Mouse (Mus musculus): Measurements from ENCODE around the gene Adgrg5. TPM values are rescaled to one million over a fixed set of nuclear protein-coding genes. Genes with fewer than 3 reads are reported as not detected.

Adgrg5 gene
- polyA plus RNA-seq, 1 experiment from 2014 or later, result 2.8 TPM

DNA sequence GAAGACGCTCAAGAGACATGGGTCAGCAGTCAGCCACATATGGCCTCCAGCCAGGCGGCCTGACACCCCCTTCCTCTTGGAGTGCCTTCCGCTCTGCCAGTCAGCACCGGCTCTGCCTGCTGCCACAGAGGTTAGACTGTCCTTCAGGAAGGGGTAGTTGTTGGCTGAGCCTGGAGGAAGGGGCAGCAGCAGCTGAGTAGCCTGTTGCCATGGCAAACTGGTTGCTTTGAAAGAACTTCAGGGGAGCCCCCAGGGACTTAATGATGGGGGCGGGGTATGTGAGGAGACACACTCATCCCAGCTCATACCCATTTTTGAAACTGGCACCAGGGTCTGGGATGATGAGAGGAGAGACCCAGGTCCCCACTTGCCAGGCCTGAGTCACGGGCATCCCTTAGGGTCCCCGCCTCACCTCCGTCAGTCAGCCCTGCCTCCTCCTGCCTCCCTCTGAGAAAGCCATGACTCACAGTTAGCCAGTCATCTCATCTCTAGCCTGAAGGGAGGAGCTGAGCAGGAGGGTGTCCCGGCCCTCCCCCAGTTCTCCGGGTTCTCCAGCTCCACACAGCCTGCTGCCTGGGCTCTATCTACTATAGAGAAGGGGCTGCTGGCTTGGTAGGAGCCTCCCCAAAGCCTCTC is 60.5 kb downstream of the Adgrg5 start:
- no peaks in the 10 kb centered on the region for H3K27me3 ChIP-seq (replicated peaks; ENCODE audit: control insufficient read depth, insufficient read depth, low read length)
- 39% methylated on average over 10 of the region's 10 CpGs for WGBS
- ATAC-seq, result peak; percentile 61
- no peaks in the 10 kb centered on the region for H3K36me3 ChIP-seq (ENCODE audit: control insufficient read depth, insufficient read depth, low read length)
- peak overlapping the region; percentile 21; the same call in 1 of the 2 replicates for H3K9ac ChIP-seq (ENCODE audit: low read depth, low read length)
- no peaks in the 10 kb centered on the region for H3K9me3 ChIP-seq (ENCODE audit: control insufficient read depth, low read length)
- H3K4me1 ChIP-seq (ENCODE audit: control insufficient read depth, insufficient read depth, low read length), result peaks cover 43% of the 10 kb centered on the region
- no peak overlapping the region for H3K27ac ChIP-seq (ENCODE audit: low read length)
- no peak overlapping the region for H3K4me3 ChIP-seq (ENCODE audit: low read length)
- H3K4me2 ChIP-seq (ENCODE audit: low read depth, low read length), result no peak overlapping the region

DNA sequence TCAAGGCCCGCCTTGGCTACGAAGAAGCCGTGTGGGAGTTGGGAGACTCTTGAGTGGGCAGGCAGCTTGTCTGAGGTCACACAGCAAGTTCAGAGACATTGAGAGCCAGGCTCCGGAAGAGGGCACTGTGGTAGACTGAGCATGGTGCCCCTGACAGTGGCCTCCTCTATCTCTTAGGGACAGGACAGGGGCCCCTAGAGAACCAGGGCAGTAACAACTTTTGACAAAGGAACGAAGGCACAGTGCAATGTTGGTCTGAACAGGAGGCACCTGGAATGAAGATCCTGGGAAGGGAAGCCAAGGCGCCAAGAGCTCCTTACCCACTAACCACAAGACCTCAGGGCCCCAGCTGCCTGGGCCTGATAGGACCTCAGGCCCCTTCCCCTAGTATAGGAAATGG is 61.5 kb downstream of the Adgrg5 start:
- Histone ChIP-seq H3K9ac (ENCODE audit: low read depth, low read length) (peak overlapping the region; percentile 33; the same call in 1 of the 2 replicates), H3K4me2 (ENCODE audit: low read depth, low read length) (no peak overlapping the region), H3K4me1 (ENCODE audit: control insufficient read depth, insufficient read depth, low read length) (peaks cover 43% of the 10 kb centered on the region)

DNA sequence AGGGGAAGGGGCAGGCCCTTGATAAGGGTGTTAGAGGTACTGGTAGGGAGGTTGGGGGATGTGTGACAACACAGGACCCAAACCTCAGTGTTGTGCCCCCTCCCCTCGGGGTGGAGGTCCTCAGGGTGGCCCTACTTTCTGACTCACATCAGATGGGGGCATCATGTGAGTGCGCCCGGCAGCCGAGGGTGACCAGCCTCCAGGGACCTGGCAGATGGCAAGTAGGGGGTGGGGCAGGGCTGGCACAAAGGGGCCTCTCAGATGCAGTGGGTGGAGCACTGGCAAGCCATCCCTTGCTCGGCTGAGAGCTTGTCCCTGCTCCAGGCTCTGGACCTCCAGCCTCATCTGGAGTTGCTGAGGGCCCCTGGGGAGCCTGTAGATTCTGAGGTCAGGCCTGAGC is 63.2 kb downstream of the Adgrg5 start:
- WGBS, result 47% methylated on average over 5 of the region's 5 CpGs
- Histone ChIP-seq H3K36me3 (ENCODE audit: control insufficient read depth, insufficient read depth, low read length) (no peaks in the 10 kb centered on the region), H3K9me3 (ENCODE audit: control insufficient read depth, low read length) (no peaks in the 10 kb centered on the region), H3K27ac (ENCODE audit: low read length) (peak overlapping the region; percentile 8; the same call in 1 of the 2 replicates), H3K27me3 (replicated peaks; ENCODE audit: control insufficient read depth, insufficient read depth, low read length) (no peaks in the 10 kb centered on the region), H3K4me3 (ENCODE audit: low read length) (no peak overlapping the region), H3K4me1 (ENCODE audit: control insufficient read depth, insufficient read depth, low read length) (peaks cover 42% of the 10 kb centered on the region), H3K9ac (ENCODE audit: low read depth, low read length) (no peak overlapping the region), H3K4me2 (ENCODE audit: low read depth, low read length) (no peak overlapping the region)
- ATAC-seq, result no peak

More for the DNA sequence above, 61.5 kb downstream of the Adgrg5 start:
- Histone ChIP-seq H3K27ac (ENCODE audit: low read length) (no peak overlapping the region), H3K27me3 (replicated peaks; ENCODE audit: control insufficient read depth, insufficient read depth, low read length) (no peaks in the 10 kb centered on the region), H3K4me3 (ENCODE audit: low read length) (no peak overlapping the region), H3K9me3 (ENCODE audit: control insufficient read depth, low read length) (no peaks in the 10 kb centered on the region), H3K36me3 (ENCODE audit: control insufficient read depth, insufficient read depth, low read length) (no peaks in the 10 kb centered on the region)
- peak; percentile 49 for ATAC-seq
- 78% methylated on average over 6 of the region's 6 CpGs for WGBS

DNA sequence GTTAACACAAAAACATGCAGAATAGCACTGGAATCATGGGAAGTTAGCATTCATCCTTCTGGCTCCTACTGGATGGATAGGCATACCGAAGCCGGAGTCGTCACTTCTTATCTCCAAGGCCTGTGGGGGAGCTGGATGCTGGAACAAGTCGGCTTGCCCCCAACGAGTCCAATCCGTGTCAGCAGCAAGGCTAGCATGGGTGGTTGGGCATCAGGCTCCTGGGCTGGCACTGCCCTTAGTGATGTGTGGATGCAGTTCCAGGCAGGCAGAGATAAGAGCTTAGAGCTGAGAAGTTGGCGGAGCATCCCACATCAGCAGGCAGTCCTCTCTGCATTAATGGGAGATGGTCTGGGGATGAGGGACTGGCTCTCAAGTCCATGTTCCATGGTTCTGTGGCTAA is 64.1 kb downstream of the Adgrg5 start:
- Histone ChIP-seq H3K4me2 (ENCODE audit: low read depth, low read length) (no peak overlapping the region), H3K27me3 (replicated peaks; ENCODE audit: control insufficient read depth, insufficient read depth, low read length) (no peaks in the 10 kb centered on the region), H3K4me1 (ENCODE audit: control insufficient read depth, insufficient read depth, low read length) (peaks cover 50% of the 10 kb centered on the region), H3K36me3 (ENCODE audit: control insufficient read depth, insufficient read depth, low read length) (no peaks in the 10 kb centered on the region), H3K9ac (ENCODE audit: low read depth, low read length) (no peak overlapping the region), H3K27ac (ENCODE audit: low read length) (no peak overlapping the region), H3K9me3 (ENCODE audit: control insufficient read depth, low read length) (no peaks in the 10 kb centered on the region), H3K4me3 (ENCODE audit: low read length) (no peak overlapping the region)
- WGBS, result 78% methylated on average over 7 of the region's 7 CpGs
- no peak for ATAC-seq

DNA sequence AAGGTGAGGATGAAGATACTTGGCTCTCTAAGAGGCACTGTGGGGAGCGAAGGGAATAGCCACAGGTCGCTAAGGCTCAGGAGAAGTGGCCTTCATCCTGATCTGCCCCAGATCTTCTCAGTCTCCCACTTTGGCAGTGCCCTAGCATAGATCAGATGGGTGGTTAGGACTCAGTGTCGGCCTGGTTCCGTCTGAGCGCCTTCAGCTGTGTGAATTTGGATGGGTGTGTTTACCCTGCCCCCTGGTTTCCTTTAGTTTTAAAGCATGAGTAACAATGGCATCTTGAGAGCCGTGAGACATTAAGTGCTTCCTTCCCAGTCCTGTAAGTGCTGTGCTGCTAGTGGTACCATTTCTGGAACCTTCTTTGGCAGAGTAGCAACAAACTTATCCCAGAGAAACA is 65.1 kb downstream of the Adgrg5 start:
- ATAC-seq, result no peak
- H3K4me1 ChIP-seq (ENCODE audit: control insufficient read depth, insufficient read depth, low read length), result peaks cover 47% of the 10 kb centered on the region

DNA sequence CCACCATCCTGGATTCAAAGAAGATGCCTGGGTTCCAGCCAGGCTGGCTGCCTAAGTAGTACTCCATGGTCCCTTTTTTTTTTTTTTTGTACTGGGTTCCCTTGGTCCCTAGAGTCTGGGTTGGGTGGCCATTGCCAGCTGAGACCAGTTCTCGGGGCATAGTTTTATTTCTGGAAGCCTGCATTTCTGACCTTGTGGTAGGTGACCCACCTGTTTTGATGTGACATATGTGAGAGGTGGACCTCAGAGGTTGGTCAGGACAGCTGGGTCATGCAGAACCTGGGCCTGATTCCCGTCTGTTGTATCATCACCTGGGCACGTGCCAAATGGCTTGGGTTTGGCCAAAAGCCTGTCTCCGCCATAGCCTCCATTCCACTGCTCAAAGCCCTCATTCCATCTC is 66.2 kb downstream of the Adgrg5 start:
- H3K27me3 ChIP-seq (replicated peaks; ENCODE audit: control insufficient read depth, insufficient read depth, low read length), result no peaks in the 10 kb centered on the region
- peaks cover 39% of the 10 kb centered on the region for H3K4me1 ChIP-seq (ENCODE audit: control insufficient read depth, insufficient read depth, low read length)
- H3K36me3 ChIP-seq (ENCODE audit: control insufficient read depth, insufficient read depth, low read length), result no peaks in the 10 kb centered on the region
- 80% methylated on average over 4 of the region's 4 CpGs for WGBS
- no peak overlapping the region for H3K27ac ChIP-seq (ENCODE audit: low read length)
- ATAC-seq, result no peak
- H3K9ac ChIP-seq (ENCODE audit: low read depth, low read length), result no peak overlapping the region
- no peak overlapping the region for H3K4me3 ChIP-seq (ENCODE audit: low read length)
- no peak overlapping the region for H3K4me2 ChIP-seq (ENCODE audit: low read depth, low read length)
- H3K9me3 ChIP-seq (ENCODE audit: control insufficient read depth, low read length), result no peaks in the 10 kb centered on the region

More for the DNA sequence above, 65.1 kb downstream of the Adgrg5 start:
- 75% methylated on average over 6 of the region's 6 CpGs for WGBS
- no peak overlapping the region for H3K27ac ChIP-seq (ENCODE audit: low read length)
- no peak overlapping the region for H3K9ac ChIP-seq (ENCODE audit: low read depth, low read length)
- no peak overlapping the region for H3K4me2 ChIP-seq (ENCODE audit: low read depth, low read length)
- no peak overlapping the region for H3K4me3 ChIP-seq (ENCODE audit: low read length)
- no peaks in the 10 kb centered on the region for H3K9me3 ChIP-seq (ENCODE audit: control insufficient read depth, low read length)
- no peaks in the 10 kb centered on the region for H3K36me3 ChIP-seq (ENCODE audit: control insufficient read depth, insufficient read depth, low read length)
- H3K27me3 ChIP-seq (replicated peaks; ENCODE audit: control insufficient read depth, insufficient read depth, low read length), result no peaks in the 10 kb centered on the region

DNA sequence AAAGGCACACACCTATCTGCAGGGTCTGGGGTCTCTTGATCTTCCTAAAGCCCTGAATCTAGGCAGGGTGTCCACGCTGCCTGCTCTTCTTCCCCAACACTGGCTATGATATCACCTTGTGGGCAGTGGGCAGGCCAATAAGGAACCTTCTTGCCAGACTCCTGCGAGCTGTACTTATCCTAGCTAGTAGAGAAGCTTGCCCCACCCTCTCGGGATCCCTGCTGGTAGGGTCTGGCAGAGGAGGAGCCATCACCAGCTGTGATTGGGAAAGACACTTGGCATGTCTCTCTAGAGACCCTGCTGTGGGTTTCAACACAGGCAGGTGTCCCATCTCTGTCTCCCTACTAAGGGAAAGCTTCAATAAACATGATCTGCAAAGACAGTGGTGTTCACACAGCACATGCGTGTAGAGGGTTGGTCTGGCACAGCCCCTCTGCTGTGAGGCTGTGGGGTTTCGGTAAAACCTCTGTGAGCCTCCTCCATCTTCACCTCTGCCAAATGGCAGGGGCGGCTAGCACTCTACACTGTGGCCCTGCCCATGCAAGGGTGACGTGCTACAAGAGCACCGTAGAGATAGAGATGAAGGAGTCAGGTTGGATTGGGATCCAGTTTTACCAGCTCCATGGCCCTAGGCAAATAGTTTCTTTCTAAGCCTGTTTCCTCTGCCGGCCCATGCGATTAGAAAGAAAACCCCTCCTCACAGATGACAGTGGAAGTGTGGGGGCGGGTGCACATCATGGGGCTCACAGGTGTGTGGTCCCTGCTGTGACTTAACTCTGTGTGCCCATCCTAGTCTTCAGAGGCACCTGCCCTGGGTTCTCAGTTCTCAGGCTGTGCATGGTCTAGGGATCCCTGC is 67.3 kb downstream of the Adgrg5 start:
- H3K27me3 ChIP-seq (replicated peaks; ENCODE audit: control insufficient read depth, insufficient read depth, low read length), result no peaks in the 10 kb centered on the region
- H3K4me2 ChIP-seq (ENCODE audit: low read depth, low read length), result no peak overlapping the region
- no peak overlapping the region for H3K4me3 ChIP-seq (ENCODE audit: low read length)
- 58% methylated on average over 11 of the region's 11 CpGs for WGBS
- peak overlapping the region; percentile 5; the same call in 1 of the 2 replicates for H3K27ac ChIP-seq (ENCODE audit: low read length)
- H3K4me1 ChIP-seq (ENCODE audit: control insufficient read depth, insufficient read depth, low read length), result peaks cover 34% of the 10 kb centered on the region
- no peak overlapping the region for H3K9ac ChIP-seq (ENCODE audit: low read depth, low read length)
- no peaks in the 10 kb centered on the region for H3K36me3 ChIP-seq (ENCODE audit: control insufficient read depth, insufficient read depth, low read length)
- no peaks in the 10 kb centered on the region for H3K9me3 ChIP-seq (ENCODE audit: control insufficient read depth, low read length)
- peak; percentile 31 for ATAC-seq

DNA sequence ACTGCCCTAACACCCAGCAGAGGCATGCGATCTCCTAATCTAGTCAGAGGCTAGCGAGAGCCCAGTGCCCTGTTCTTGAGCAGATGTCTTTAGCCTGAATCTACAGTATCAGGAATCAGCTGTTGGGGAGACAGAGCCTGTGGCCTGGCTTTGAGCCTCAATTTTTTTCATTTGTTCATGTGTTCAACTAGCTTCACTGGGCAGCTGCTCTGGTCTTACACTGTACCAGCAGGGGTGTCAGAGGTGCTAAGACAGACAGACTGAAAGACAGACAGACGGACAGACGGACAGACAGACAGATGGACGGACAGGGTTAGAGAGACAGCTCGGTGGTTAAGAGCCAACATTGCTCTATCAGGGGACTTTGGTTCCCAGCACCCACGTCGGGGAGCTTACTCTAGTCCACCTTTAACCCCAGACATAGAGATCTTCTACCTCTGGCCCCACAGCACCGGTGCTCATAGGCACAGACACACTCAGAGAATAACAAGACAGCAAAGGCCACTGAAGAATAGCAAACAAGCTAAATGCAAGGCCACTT is 68.0 kb downstream of the Adgrg5 start:
- H3K27ac ChIP-seq (ENCODE audit: low read length), result peak overlapping the region; percentile 5; the same call in 1 of the 2 replicates
- H3K4me3 ChIP-seq (ENCODE audit: low read length), result no peak overlapping the region
- H3K9ac ChIP-seq (ENCODE audit: low read depth, low read length), result no peak overlapping the region
- no peaks in the 10 kb centered on the region for H3K36me3 ChIP-seq (ENCODE audit: control insufficient read depth, insufficient read depth, low read length)
- WGBS, result 73% methylated on average over 9 of the region's 9 CpGs
- ATAC-seq, result peak; percentile 72
- no peak overlapping the region for H3K4me2 ChIP-seq (ENCODE audit: low read depth, low read length)
- H3K27me3 ChIP-seq (replicated peaks; ENCODE audit: control insufficient read depth, insufficient read depth, low read length), result no peaks in the 10 kb centered on the region
- no peaks in the 10 kb centered on the region for H3K9me3 ChIP-seq (ENCODE audit: control insufficient read depth, low read length)
- H3K4me1 ChIP-seq (ENCODE audit: control insufficient read depth, insufficient read depth, low read length), result peaks cover 40% of the 10 kb centered on the region

DNA sequence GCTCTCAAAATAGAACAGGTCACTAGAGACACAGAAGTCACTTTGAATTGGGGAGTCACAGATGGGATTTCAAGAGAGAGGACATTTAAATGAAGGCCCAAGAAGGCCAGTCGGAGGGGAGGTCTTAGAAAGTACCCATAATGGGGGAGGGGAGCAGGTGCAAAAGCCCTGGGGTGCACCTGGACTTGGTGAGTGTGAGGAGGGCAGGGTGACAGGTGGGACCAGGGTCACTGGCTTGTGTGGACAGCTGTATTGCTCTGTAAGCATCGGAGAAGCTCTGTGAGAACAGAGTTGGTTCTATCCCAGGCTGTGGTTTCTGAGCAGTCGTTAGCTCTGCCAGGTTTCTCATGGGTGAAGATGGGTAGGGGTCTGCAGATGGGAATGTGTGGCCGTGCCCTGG is 68.5 kb downstream of the Adgrg5 start:
- Histone ChIP-seq H3K27me3 (replicated peaks; ENCODE audit: control insufficient read depth, insufficient read depth, low read length) (no peaks in the 10 kb centered on the region), H3K4me2 (ENCODE audit: low read depth, low read length) (no peak overlapping the region), H3K4me3 (ENCODE audit: low read length) (no peak overlapping the region), H3K9ac (ENCODE audit: low read depth, low read length) (no peak overlapping the region), H3K36me3 (ENCODE audit: control insufficient read depth, insufficient read depth, low read length) (no peaks in the 10 kb centered on the region), H3K9me3 (ENCODE audit: control insufficient read depth, low read length) (no peaks in the 10 kb centered on the region), H3K27ac (ENCODE audit: low read length) (peak overlapping the region; percentile 67; the same call in 1 of the 2 replicates), H3K4me1 (ENCODE audit: control insufficient read depth, insufficient read depth, low read length) (peaks cover 37% of the 10 kb centered on the region)
- WGBS, result 84% methylated on average over 4 of the region's 4 CpGs
- no peak for ATAC-seq

All from intestine, embryonic 16.5 days (tissue).